Mouse (Mus musculus) layer of hippocampus, adult 2 months (tissue): Measurements from ENCODE around the gene Ppp4c. TPM values are rescaled to one million over a fixed set of nuclear protein-coding genes. Genes with fewer than 3 reads are reported as not detected.

Experiments
- DNase-seq, 2 experiments: peaks; one replicate each; pipeline ENCODE4 v3.0.0; 2022; ENCODE audit warnings: low spot score in 2 of 2
- H3K27ac ChIP-seq: fragments of 200-600 bp; 2 replicates; pipeline ENCODE4 v1.8.1; 2022
- H3K4me3 ChIP-seq: fragments of 200-600 bp; 2 replicates; pipeline ENCODE4 v1.8.1; 2022; ENCODE audit warnings: mild to moderate bottlenecking
- CTCF ChIP-seq: fragments of 200-600 bp; conservative IDR thresholded peaks from 2 replicates; pipeline ENCODE4 v1.8.1; 2022; ENCODE audit warnings: antibody characterized with exemption, mild to moderate bottlenecking, moderate library complexity
- total RNA-seq, 2 experiments: library from RNA; stranded (reverse); gene quantifications; 2 replicates each; pipeline ENCODE4 v1.2.3; 2021

Ppp4c gene
- total RNA-seq, 2 experiments from 2014 or later, result 50.2 to 54.9 TPM

DNA sequence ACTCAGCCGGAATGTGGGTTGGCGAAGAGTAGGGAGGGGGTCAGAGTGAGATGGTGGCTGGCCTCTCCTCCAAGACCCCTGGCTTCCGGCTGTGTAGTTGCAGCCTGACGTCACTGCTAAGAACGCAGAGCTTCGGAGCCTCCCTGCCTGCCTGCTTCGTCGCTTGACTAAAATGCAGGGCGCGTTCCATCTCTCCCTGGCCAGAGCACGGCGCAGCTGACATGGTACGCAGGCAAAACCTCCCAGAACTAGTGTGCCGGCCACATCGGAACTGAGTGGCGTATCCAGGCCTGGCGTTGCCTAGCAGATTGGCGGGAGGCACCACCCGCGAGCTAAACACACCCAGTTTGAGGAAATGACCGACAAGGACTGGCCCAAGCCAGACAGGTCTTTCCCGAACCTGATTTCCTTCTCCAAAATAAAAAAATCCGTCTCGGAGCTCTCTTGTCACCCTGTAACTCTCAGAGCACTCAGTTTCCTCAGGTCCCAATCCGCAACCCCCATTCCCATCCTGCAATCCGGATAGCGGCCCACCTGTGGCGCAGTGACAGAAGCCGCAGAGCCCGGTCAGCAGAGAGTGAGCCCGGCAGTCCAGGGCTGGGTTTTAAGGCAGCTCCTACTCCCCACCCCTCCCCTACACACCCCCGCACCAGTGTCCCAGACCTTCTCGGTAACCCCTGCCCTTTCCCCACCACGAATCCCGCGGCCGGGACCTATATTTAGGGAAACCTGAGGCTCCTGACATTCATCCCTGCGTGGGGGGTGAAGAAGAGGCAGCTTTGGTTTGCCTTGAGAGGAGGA lies 7.4 kb upstream of the Ppp4c start:
- Histone ChIP-seq H3K4me3 (peak overlapping the region; percentile 55), H3K27ac (peak overlapping the region; percentile 100)
- TF ChIP-seq CTCF, result peak; percentile 72
- peak; percentile 23 to 41 for DNase-seq

DNA sequence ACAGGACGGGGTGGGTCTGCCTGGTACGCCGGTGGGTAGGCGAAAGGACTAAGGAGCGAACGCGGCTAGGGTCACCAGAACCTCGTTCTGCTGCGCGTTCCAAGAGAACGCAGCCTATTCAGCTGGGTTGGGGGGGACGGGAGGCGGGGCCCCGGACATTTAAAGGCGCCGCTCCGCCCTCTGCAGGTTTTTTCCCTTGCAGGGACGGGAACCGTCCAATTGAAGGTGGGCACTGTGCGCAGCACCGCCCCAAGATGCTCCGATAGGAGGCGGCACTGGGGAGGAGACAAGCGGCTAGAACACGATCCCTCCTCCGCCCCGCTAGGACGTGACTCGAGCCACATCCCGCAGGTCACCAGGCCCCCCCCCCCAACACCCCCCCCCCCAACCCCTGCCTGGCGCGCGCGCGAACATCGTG lies 6.8 kb upstream of the Ppp4c start:
- peak overlapping the region; percentile 72 for H3K4me3 ChIP-seq
- TF ChIP-seq CTCF, result peak; percentile 72
- peak; percentile 96 to 99 for DNase-seq
- H3K27ac ChIP-seq, result peak overlapping the region; percentile 100

DNA sequence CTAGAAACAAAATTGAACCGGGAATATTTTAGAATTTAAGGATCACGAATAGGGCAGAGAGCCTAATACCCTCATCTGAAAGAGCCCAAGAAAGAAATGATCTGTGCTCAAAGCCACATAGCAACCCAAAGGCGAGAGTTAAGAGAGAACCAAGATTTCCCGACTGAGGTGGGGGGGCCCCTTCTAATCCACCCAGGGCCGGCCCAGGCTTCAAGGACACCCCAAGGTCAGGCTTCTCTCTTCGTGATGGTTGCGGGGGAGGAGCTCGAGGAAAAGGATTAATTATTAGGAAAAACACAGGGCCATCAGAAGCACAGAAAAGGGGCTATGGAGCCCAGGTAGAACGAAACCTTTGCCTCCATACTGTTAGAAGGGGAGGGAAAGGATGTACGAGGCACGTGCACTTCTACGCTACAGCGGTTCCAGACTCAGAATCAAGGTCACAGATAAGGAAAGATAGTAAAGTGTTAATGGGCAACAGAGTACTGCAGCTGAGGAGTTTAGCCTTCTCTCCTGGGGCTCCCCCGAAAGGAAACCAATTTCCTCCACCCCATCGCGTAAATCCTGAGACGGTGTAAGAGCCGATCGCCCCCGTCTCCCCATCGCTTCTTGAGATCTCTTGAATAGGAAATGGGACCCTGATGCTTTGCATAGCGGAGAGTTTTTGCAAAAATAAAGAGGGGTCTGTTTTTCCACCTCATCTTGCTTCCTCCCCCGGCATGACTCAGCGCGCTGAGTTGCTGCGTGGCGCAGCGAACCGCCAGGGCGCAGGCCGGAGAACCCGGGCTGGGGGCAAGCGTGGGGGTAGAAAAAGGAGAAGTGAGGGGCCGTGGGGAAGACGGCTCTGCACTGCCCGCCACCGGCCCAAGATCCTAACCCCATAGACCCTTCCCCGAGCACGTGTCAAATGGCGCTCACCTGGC lies 6.1 kb upstream of the Ppp4c start:
- TF ChIP-seq CTCF, result no peak
- H3K27ac ChIP-seq, result peak overlapping the region; percentile 100
- DNase-seq, result peak in 1 of 2 experiments; percentile 29
- peak overlapping the region; percentile 72 for H3K4me3 ChIP-seq

DNA sequence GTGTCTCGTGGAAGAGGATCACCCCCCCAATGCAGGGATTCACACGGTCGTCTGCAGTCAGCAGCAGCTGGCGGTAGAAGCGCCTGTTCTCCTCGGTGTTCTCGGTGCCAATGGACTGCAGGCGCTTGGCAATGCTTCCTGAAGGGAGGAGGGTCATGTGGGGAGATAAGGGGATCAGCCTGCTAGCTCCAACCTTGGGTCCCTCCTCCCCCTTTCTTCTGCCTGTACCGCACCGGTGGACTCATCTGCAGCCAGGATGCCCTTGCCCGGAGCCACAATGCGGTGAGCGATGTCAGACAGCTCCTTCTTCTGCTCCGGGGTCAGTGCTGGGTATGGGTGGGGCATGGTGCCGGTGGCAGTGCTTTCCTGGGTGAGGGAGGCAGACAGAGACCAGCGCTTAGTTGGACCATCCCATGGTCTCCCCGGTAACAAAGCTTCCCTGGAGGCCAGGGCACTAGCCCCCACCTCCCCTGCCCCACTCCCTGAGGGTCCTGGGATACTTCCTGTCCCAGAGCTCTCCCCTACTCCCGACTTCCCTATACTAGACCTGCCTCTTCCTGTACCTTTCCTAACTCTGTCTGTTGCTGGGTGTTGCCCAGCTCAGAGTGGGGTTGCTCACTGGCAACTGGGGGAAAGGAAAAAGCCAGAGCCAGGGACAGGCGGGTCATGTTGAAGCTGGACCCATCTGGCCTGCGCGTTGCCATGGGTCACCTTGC lies 5.3 kb upstream of the Ppp4c start, which contains the start of gene Fam57b:
Gene Fam57b (plus strand): TSS at position 258 of the 716 bp plus-strand sequence.
- DNase-seq, result peak in 1 of 2 experiments; percentile 39
- no peak for TF ChIP-seq CTCF
- Histone ChIP-seq H3K27ac (peak within 1 kb of the TSS; percentile 100), H3K4me3 (peak within 1 kb of the TSS; percentile 72)

DNA sequence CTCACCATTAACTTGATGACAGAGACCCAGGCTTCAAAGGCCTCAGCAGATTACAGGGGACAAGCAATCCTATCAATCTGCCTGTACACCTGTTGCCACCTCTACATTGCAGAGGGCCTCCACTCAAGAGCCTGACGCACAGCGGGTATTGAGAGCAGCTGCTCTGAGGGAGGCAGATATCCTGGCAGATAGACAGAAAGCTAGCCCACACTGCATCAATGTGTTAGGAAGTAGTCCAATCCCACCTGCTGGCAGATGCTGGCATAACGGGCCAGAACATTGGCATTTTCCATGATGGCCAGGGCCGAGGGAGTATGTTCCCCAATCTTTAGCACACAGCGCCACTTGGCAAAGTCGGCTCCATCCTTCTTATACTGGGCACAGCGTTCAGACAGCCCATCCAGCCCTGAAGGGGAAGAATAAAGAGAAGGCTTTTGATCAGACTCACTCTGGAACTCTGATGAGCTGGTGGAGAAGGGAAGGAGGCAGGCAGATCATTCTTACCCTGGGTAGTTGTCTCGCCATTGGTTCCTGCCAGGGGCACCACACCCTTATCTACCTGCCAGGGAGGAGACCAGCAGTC lies 4.1 kb upstream of the Ppp4c start:
- Histone ChIP-seq H3K27ac (peak overlapping the region; percentile 100), H3K4me3 (peak overlapping the region; percentile 72)
- peak in 1 of 2 experiments; percentile 62 for DNase-seq

DNA sequence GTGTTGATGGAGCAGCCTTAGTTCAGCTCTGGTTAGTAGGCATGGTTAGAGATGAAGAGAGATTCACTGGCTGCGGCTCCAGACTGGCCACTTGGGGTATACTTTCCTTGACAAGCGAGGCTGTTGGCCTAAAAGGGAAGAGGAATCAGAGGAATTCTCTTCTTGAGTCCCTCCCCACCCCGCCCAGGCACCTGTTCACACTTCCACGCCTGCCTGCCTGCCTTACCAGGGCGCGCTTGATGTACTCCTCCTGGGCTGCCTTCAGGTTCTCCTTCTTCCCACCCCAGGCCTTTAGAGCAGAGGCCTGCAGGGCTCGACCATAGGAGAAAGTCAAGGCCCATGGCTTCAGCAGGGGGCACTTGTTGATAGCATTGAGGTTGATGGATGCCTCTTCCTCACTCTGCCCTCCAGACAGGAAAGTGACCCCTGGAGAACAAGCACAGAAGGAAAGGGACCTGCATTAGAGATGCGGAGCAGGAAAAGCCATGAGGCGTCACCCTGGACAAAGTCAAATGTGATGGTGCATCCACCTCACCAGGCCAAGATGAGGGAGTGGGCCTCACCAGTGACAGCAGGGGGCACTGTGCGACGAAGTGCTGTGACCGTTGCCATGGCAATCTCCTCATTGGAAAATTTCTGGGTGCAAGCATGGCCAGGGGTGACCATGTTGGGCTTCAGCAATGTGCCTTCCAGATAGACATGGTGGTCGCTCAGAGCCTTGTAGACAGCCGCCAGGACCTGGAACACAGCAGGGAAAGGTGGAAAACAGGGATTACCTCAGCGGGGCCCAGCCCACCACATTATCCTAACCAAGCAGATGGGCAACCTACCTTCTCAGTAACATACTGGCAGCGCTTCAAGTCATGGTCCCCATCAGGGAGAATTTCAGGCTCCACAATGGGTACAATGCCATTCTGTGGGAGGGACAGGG lies 3.4 kb upstream of the Ppp4c start:
- no peak for DNase-seq
- Histone ChIP-seq H3K4me3 (peak overlapping the region; percentile 72), H3K27ac (peak overlapping the region; percentile 100)
- TF ChIP-seq CTCF, result peak; percentile 63

More for the DNA sequence above, 4.1 kb upstream of the Ppp4c start:
- TF ChIP-seq CTCF, result peak; percentile 62

DNA sequence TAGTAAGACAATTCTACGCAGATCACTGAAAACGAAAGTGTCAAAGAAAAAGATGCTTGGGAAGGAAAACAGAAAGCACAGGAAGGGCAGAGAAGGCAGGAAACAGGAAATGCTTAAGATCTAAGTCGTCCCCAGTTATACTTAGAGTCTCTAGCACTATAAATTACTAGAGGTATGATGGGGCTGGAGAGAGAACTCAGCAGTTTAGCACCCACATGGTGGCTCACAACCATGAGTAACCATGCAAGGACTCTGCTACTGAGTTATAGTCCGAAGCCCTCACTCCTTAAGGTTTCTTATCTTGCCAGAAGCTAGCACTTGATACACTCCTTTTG lies 1.9 kb upstream of the Ppp4c start:
- no peak for DNase-seq
- H3K4me3 ChIP-seq, result no peak overlapping the region
- TF ChIP-seq CTCF, result no peak

DNA sequence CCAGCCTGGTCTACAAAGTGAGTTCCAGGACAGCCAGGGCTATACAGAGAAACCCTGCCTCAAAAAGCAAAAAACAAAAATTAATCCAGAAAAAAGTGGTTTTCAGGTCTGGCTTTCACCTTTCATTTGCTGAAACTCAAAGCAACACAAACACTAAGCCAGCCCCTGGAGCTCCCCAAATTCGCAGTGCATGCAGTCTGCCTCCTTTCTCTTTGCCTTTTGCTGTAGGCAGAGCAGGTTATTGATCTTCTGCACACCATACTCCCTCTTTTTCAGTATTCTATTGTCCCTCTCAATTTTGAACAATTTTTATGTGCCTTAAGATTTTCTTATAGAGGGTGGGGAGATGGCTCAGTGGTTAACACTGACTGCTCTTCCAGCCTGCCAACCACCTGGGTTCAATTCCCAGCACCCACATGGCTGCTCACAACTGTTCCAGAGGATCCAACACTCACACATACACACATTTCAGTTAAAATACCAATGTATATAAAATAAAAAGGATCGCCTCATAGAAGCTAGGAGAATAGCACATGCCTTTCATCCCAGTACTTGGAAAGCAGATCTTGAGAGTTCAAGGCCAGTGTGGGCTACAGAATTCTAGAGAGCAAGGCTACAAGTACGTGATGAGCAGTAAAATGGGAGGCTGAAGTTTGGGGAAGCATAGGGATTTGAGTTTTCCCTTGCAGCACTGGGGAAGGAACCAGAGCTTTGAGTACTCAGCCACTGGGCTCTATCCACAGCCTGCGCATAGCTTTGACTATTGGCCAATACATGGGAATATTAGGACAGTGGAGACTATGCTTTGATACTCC lies 1.4 kb upstream of the Ppp4c start:
- Histone ChIP-seq H3K27ac (no peak overlapping the region), H3K4me3 (no peak overlapping the region)
- no peak for DNase-seq
- TF ChIP-seq CTCF, result no peak

More for the DNA sequence above, 1.9 kb upstream of the Ppp4c start:
- no peak overlapping the region for H3K27ac ChIP-seq

DNA sequence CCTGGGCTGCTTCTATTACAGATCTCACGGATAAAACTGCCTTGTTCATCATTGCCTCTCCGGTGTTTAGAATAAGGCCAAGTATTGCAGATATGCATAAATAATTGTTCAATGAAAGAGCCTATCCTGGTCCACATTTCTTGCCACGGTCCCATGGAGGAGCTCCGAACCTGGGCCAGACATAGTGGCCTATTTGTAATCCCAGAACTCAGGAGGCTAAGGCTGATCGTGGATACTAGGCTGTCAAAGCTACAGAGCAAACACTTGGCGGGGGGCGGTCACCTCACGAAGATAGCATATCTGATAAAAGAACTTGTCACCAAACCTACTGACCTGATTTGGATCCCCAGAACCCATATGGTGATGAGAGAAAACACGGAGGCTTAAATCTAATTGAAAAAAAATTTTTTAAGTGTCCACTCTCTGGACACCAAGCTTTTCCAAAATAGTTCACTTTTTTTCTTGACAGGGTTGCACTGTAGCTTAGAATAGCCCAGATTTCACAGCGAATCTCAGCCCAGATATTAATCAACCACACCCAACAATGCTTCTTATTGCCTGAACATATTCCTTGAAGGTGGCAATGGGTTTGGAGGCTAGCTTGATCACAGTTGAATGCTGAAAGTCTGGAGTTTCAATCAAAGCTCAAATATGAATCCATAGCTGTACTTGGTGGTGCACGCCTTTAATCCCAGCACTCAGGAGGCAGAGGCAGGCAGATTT lies 586 bp upstream of the Ppp4c start:
- no peak for DNase-seq
- H3K27ac ChIP-seq, result peak overlapping the region; percentile 93
- H3K4me3 ChIP-seq, result peak overlapping the region; percentile 88
- no peak for TF ChIP-seq CTCF

DNA sequence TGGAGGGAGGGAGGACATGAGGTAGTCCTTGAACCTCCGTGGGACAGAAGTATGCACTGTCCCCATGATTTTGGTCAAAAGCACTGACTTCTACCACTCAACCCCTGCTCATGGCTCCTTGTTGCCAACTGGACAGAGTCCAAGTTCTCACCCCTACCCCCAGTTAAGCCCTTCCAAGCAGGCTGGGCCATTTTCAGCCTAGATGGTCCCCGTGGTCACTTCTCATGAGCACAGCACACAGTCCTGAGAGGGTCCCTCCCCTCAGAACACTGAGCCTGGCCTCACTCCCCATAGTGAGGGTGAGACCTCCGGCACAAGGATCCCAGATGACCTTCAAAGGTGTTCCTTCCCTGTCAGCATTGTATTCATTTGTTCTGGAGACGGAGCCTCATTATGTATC lies 3.2 kb downstream of the Ppp4c start:
- Histone ChIP-seq H3K27ac (no peak overlapping the region), H3K4me3 (no peak overlapping the region)
- TF ChIP-seq CTCF, result no peak
- DNase-seq, result no peak
